9 mouse cellular contexts compared by ENCODE assay signal in the genomic region with DNA sequence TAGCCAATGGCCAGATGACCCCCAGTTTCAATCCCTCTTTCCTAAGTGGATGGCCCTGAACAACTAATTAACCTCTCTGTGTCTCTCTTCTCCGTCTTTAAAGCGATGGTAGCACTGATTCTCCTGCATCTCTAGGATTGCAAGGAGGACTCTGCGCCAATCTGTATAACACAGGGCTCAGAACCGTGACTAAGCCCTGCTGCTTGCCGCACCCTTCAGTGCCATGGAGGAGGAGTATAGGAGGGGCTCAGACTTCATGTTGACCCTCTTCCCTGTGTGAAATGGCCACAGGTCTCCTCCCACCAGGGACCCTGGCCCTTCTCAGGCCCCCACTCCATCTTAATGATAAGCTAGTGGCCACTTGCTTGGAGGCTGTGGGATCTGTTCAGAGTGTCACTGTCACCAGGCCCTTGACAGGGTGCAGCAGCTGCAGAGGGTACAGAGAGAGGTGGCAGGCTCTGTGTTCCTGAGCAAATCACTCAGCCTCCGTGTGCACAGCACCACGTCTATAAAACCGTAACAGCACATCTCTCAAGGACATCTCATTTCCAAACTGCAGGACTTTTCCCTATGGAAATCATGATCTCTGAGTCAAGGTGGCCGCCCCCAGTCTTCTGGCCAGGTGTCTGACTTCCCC. TPM values are rescaled to one million over a fixed set of nuclear protein-coding genes. Genes with fewer than 3 reads are reported as not detected.
DNase-seq lines count a peak whose midpoint lies in the region; ATAC-seq and TF ChIP-seq lines count a peak whose summit lies in the region.
"Had no signal": no experiment of that assay in that cellular context is flagged by ENCODE, and none has a peak within 500 bp of the region (broad histone marks: within the 10 kb centered on the region; RNA-seq: fewer than 3 reads in every experiment).

No protein-coding gene starts in this region.

- intact Hi-C loops in heart, postnatal 36 days (cut with DNase I), result loop anchor here (5.0 kb wide), 1 partner anchor 51 kb away; a partner anchor contains a TSS

- in situ Hi-C loops in CH12.LX (cut with MboI; ENCODE audit: low pct_ligation_motif_present, low pct_unique_long_range_greater_than_20kb, low sequenced_read_pairs), result no loop called here

- H3K4me2 ChIP-seq in heart, embryonic 11.5 days, result peak overlapping the region; percentile 56
- H3K4me2 ChIP-seq in CH12.LX (ENCODE audit: insufficient read depth, low read depth, poor library complexity, severe bottlenecking), result 0 out of 2 replicates have a peak overlapping the region, but pooled peaks have one; percentile 29
- peak overlapping the region; percentile 76 for H3K4me2 ChIP-seq in forebrain, embryonic 15.5 days (replicated peaks)
- H3K4me2 ChIP-seq in liver, embryonic 16.5 days (ENCODE audit: low read depth, low read length), result peak overlapping the region; percentile 43; the same call in 1 of the 2 replicates

- no peak for DNase-seq in heart, postnatal 36 days
- no peak for DNase-seq in CH12.LX (ENCODE audit: extremely low read depth)
- DNase-seq in adrenal gland, adult (ENCODE audit: inconsistent age in 2 of 2, low spot score in 1 of 2), result no peak
- DNase-seq in spleen, postnatal 4 days (ENCODE audit: low spot score in 2 of 2), result no peak

- peak overlapping the region; percentile 91 for H3K27ac ChIP-seq in heart, embryonic 11.5 days (ENCODE audit: low read depth, low read length)
- H3K27ac ChIP-seq in CH12.LX (ENCODE audit: insufficient read depth, low read depth), result no peak overlapping the region
- peak overlapping the region; percentile 87 for H3K27ac ChIP-seq in forebrain, embryonic 15.5 days (replicated peaks)
- no peak overlapping the region for H3K27ac ChIP-seq in liver, embryonic 16.5 days (ENCODE audit: low read length)

- TF ChIP-seq POLR2A in CH12.LX (IDR thresholded peaks at IDR 0.05; ENCODE audit: low read depth, low read length), result no peak

- no peak for TF ChIP-seq EP300 in CH12.LX (IDR thresholded peaks at IDR 0.05; ENCODE audit: low read length)

- WGBS in heart, embryonic 11.5 days (ENCODE audit: insufficient replicate concordance), result 29% methylated on average over 9 of the region's 9 CpGs
- 35% methylated on average over 9 of the region's 9 CpGs for WGBS in forebrain, embryonic 15.5 days
- WGBS in liver, embryonic 16.5 days (ENCODE audit: insufficient replicate concordance), result 53% methylated on average over 9 of the region's 9 CpGs

- no peak for TF ChIP-seq CTCF in CH12.LX (conservative IDR thresholded peaks at IDR 0.05 in 1 of 2, IDR thresholded peaks at IDR 0.05 in 1 of 2; ENCODE audit: low read depth in 2 of 2, low read length in 2 of 2)

- H3K9me3 ChIP-seq in heart, embryonic 11.5 days (replicated peaks; ENCODE audit: control insufficient read depth, low read length), result no peaks in the 10 kb centered on the region; the same call in 1 of the 2 replicates
- peaks cover 2% of the 10 kb centered on the region for H3K9me3 ChIP-seq in CH12.LX (replicated peaks; ENCODE audit: low read length)
- no peaks in the 10 kb centered on the region for H3K9me3 ChIP-seq in forebrain, embryonic 15.5 days
- no peaks in the 10 kb centered on the region for H3K9me3 ChIP-seq in liver, embryonic 16.5 days (replicated peaks; ENCODE audit: control insufficient read depth, low read length)

- dilution Hi-C loops in CH12.LX (cut with MboI; ENCODE audit: extremely low pct_ligation_motif_present, extremely low pct_unique_long_range_greater_than_20kb, low sequenced_read_pairs), result no loop called here

- peak overlapping the region; percentile 33 for H3K4me3 ChIP-seq in heart, embryonic 11.5 days (ENCODE audit: low read depth, low read length)
- no peak overlapping the region for H3K4me3 ChIP-seq in CH12.LX (replicated peaks in 1 of 3; ENCODE audit: low read depth in 2 of 3, low read length in 2 of 3, poor library complexity in 1 of 3)
- H3K4me3 ChIP-seq in forebrain, embryonic 15.5 days, result peak overlapping the region; percentile 38
- H3K4me3 ChIP-seq in liver, embryonic 16.5 days (ENCODE audit: low read depth, low read length), result no peak overlapping the region

- no peaks in the 10 kb centered on the region for H3K79me2 ChIP-seq in CH12.LX (replicated peaks; ENCODE audit: control insufficient read depth, extremely low read depth, insufficient read depth, poor library complexity, severe bottlenecking)

- peaks cover 27% of the 10 kb centered on the region for H3K4me1 ChIP-seq in heart, embryonic 11.5 days (ENCODE audit: control insufficient read depth, insufficient read depth, low read length)
- H3K4me1 ChIP-seq in CH12.LX (ENCODE audit: control insufficient read depth in 1 of 2, insufficient read depth in 2 of 2), result peaks cover 0 to 12% of the 10 kb centered on the region in 2 experiments; a peak in 2 of 4 replicates
- peaks cover 30% of the 10 kb centered on the region for H3K4me1 ChIP-seq in forebrain, embryonic 15.5 days
- no peaks in the 10 kb centered on the region for H3K4me1 ChIP-seq in liver, embryonic 16.5 days (ENCODE audit: control insufficient read depth, low read depth, low read length)

- H3K27me3 ChIP-seq in heart, embryonic 11.5 days (ENCODE audit: control insufficient read depth, insufficient read depth, low read length), result no peaks in the 10 kb centered on the region
- H3K27me3 ChIP-seq in CH12.LX (replicated peaks), result no peaks in the 10 kb centered on the region
- no peaks in the 10 kb centered on the region for H3K27me3 ChIP-seq in forebrain, embryonic 15.5 days
- peaks cover 8% of the 10 kb centered on the region; the same call in 1 of the 2 replicates for H3K27me3 ChIP-seq in liver, embryonic 16.5 days (ENCODE audit: control insufficient read depth, insufficient read depth, low read depth, low read length)

- H3K36me3 ChIP-seq in heart, embryonic 11.5 days (ENCODE audit: control insufficient read depth, insufficient read depth, low read length), result no peaks in the 10 kb centered on the region
- H3K36me3 ChIP-seq in CH12.LX (replicated peaks in 1 of 2; ENCODE audit: control insufficient read depth in 1 of 2, insufficient read depth in 1 of 2, low read length in 1 of 2), result no peaks in the 10 kb centered on the region
- H3K36me3 ChIP-seq in forebrain, embryonic 15.5 days, result no peaks in the 10 kb centered on the region
- no peaks in the 10 kb centered on the region for H3K36me3 ChIP-seq in liver, embryonic 16.5 days (ENCODE audit: control insufficient read depth, insufficient read depth)

- peak; percentile 45 for ATAC-seq in heart, embryonic 11.5 days (replicated peaks; ENCODE audit: insufficient number of reproducible peaks, low FRiP score, low TSS enrichment)
- ATAC-seq in forebrain, embryonic 15.5 days (replicated peaks), result peak; percentile 49
- no peak for ATAC-seq in liver, embryonic 16.5 days (ENCODE audit: low read depth)
- no peak for ATAC-seq in erythroblast, adult 5-6 weeks (replicated peaks; ENCODE audit: low FRiP score, poor library complexity, severe bottlenecking)

- no peak overlapping the region; the same call in 1 of the 2 replicates for H3K9ac ChIP-seq in heart, embryonic 11.5 days (ENCODE audit: low read depth, low read length)
- H3K9ac ChIP-seq in CH12.LX (ENCODE audit: insufficient read depth, low read depth), result no peak overlapping the region
- peak overlapping the region; percentile 43 for H3K9ac ChIP-seq in forebrain, embryonic 15.5 days (replicated peaks)
- H3K9ac ChIP-seq in liver, embryonic 16.5 days (ENCODE audit: low read depth, low read length), result no peak overlapping the region

- no peak for TF ChIP-seq RAD21 in CH12.LX (IDR thresholded peaks at IDR 0.05; ENCODE audit: low read depth, low read length)

TF ChIP-seq in CH12.LX, 34 proteins besides CTCF, POLR2A, EP300 and RAD21:
- TF ChIP-seq ZMIZ1 (IDR thresholded peaks at IDR 0.05; ENCODE audit: low read depth, low read length) (no peak), RCOR1 (conservative IDR thresholded peaks at IDR 0.05; ENCODE audit: low read depth, low read length) (no peak), MAFK (IDR thresholded peaks at IDR 0.05; ENCODE audit: insufficient replicate concordance, low read length) (no peak)

RNA-seq across cellular contexts. Expression of a gene that starts 51.6 kb away (rescaled TPM):
- 3.0 and 3.5 TPM in 2 replicates for polyA plus RNA-seq in heart, embryonic 11.5 days (2014; fragmentation: Nextera tagmentation; extraction: Ambion mirVana)
- total RNA-seq in heart, postnatal 36 days (2021), result under 1 TPM; 0.33 to 0.60 TPM
- total RNA-seq in CH12.LX (2012; rRNA removed) (not detected in 2 replicates), CH12.LX (2014; rRNA removed) (not detected in 2 replicates)
- not detected in 2 replicates for polyA plus RNA-seq in CH12.LX (2012; ENCODE audit: insufficient read length, low read depth)
- 1.9 TPM in 2 replicates for polyA plus RNA-seq in forebrain, embryonic 15.5 days (2015; fragmentation: Nextera tagmentation; extraction: Ambion mirVana)
- 0.22 and 0.37 TPM in 2 replicates for polyA plus RNA-seq in liver, embryonic 16.5 days (2015; fragmentation: Nextera tagmentation; extraction: Ambion mirVana)
- total RNA-seq in erythroblast, adult 5-6 weeks (2015; ENCODE audit: low replicate concordance), result not detected in 2 replicates
- total RNA-seq in erythroblast, adult 5-6 weeks (2017; ENCODE audit: low replicate concordance), result not detected in 2 replicates
- polyA plus RNA-seq: CD4-positive, CD25-positive, alpha-beta regulatory T cell, adult 4 months had no signal

RNA-seq across cellular contexts. Expression of a gene that starts 51.7 kb away (rescaled TPM):
- polyA plus RNA-seq in heart, embryonic 11.5 days (2014; fragmentation: Nextera tagmentation; extraction: Ambion mirVana), result 5.4 and 7.5 TPM in 2 replicates
- total RNA-seq in heart, postnatal 36 days (2021), result 1 to 10 TPM; 4.6 to 7.2 TPM
- 8.7 and 9.1 TPM in 2 replicates for total RNA-seq in CH12.LX (2012; rRNA removed)
- total RNA-seq in CH12.LX (2014; rRNA removed), result 10.8 and 11.7 TPM in 2 replicates
- polyA plus RNA-seq in CH12.LX (2012; ENCODE audit: insufficient read length, low read depth), result 9.3 TPM in 2 replicates
- 8.0 and 8.2 TPM in 2 replicates for polyA plus RNA-seq in forebrain, embryonic 15.5 days (2015; fragmentation: Nextera tagmentation; extraction: Ambion mirVana)
- polyA plus RNA-seq in liver, embryonic 16.5 days (2015; fragmentation: Nextera tagmentation; extraction: Ambion mirVana), result 9.0 and 9.2 TPM in 2 replicates
- total RNA-seq in erythroblast, adult 5-6 weeks (2015; ENCODE audit: low replicate concordance), result 1.9 and 7.3 TPM in 2 replicates
- 7.2 and 11.5 TPM in 2 replicates for total RNA-seq in erythroblast, adult 5-6 weeks (2017; ENCODE audit: low replicate concordance)

Comparison
In these comparisons a context has a peak if more than half of its experiments do, and no peak if none do; other contexts are left out.
1. ATAC-seq: peak in heart, embryonic 11.5 days (single experiment) and forebrain, embryonic 15.5 days (single experiment); none in liver, embryonic 16.5 days (single experiment) and erythroblast, adult 5-6 weeks (single experiment).
2. H3K27ac ChIP-seq: peak in heart, embryonic 11.5 days (single experiment) and forebrain, embryonic 15.5 days (single experiment); none in CH12.LX (single experiment) and liver, embryonic 16.5 days (single experiment).
3. H3K4me3 ChIP-seq: peak in heart, embryonic 11.5 days (single experiment) and forebrain, embryonic 15.5 days (single experiment); none in CH12.LX (0 of 3) and liver, embryonic 16.5 days (single experiment).
4. Peak in every context shown above with its lines, with median percentiles within 50 percentile points of each other: H3K4me2 ChIP-seq.